Mouse (Mus musculus) neural tube, embryonic 13.5 days (tissue): ENCODE results near the gene Olfr370. TPM values are rescaled to one million over a fixed set of nuclear protein-coding genes. Genes with fewer than 3 reads are reported as not detected.
"Not testable (repeated sequence)": the region's sequence is repeated elsewhere in the genome, so short reads cannot be mapped to it uniquely, and the experiment has no call there.

Experiments used
- ATAC-seq: fragments of 200-750 bp; cut with Nextera tagmentation; 2 replicates; pipeline ENCODE4 v1.8.0; 2017; ENCODE audit warnings: low read depth, mild to moderate bottlenecking, moderate TSS enrichment, moderate library complexity
- H3K27ac ChIP-seq: fragments of 300-500 bp; sonication (generic); replicated peaks from 2 replicates; pipeline ENCODE4 v1.5.1; 2015; ENCODE audit warnings: moderate library complexity, mild to moderate bottlenecking, inconsistent platforms
- H3K27me3 ChIP-seq: fragments of 300-500 bp; sonication (generic); 2 replicates; pipeline ENCODE4 v1.6.1; 2015; ENCODE audit warnings: mild to moderate bottlenecking, inconsistent platforms
- H3K36me3 ChIP-seq: fragments of 300-500 bp; sonication (generic); 2 replicates; pipeline ENCODE4 v1.6.1; 2015; ENCODE audit warnings: mild to moderate bottlenecking, inconsistent platforms
- H3K4me1 ChIP-seq: fragments of 300-500 bp; sonication (generic); replicated peaks from 2 replicates; pipeline ENCODE4 v1.6.1; 2015; ENCODE audit warnings: inconsistent platforms
- H3K4me2 ChIP-seq: fragments of 300-500 bp; sonication (generic); 2 replicates; pipeline ENCODE4 v1.6.1; 2015; ENCODE audit warnings: inconsistent platforms, mild to moderate bottlenecking, moderate library complexity
- H3K4me3 ChIP-seq: fragments of 300-500 bp; sonication (generic); 2 replicates; pipeline ENCODE4 v1.5.1; 2015; ENCODE audit warnings: mild to moderate bottlenecking, inconsistent platforms
- H3K9ac ChIP-seq: fragments of 300-500 bp; sonication (generic); 2 replicates; pipeline ENCODE4 v1.6.1; 2015; ENCODE audit warnings: moderate library complexity, mild to moderate bottlenecking, inconsistent platforms
- H3K9me3 ChIP-seq: fragments of 300-500 bp; sonication (generic); 2 replicates; pipeline ENCODE4 v1.6.1; 2016; ENCODE audit warnings: inconsistent platforms
- WGBS: fragments of 180-500 bp; shearing (Covaris S2); methylation state at CpG from one replicate; pipeline ENCODE4 v1.1.7; 2015; 5-methylcytosine and 5-hydroxymethylcytosine counted together
- polyA plus RNA-seq: library from polyadenylated mRNA; unstranded; fragments of >200 nt; fragmentation: Nextera tagmentation; extraction: Ambion mirVana; gene quantifications from 2 replicates; pipeline ENCODE4 v1.2.1, GENCODE M21; 2015

The Olfr370 gene
- polyA plus RNA-seq: 0.04 TPM in 1 of 2 replicates, not detected in the other

GRCm38 (mm10) chr8:83535736-83536135 is at the start of gene Olfr370:
TSS of gene Olfr370 (plus strand) at chr8:83535780.
- H3K9me3 ChIP-seq: no peaks in the 10 kb centered on the region
- H3K9ac ChIP-seq: no peak within 1 kb of the TSS
- no peak within 1 kb of the TSS for H3K4me2 ChIP-seq
- 78% methylated on average over 3 of the region's 3 CpGs for WGBS
- H3K27me3 ChIP-seq: no peaks in the 10 kb centered on the region
- H3K27ac ChIP-seq: no peak within 1 kb of the TSS
- no peak within 1 kb of the TSS for H3K4me3 ChIP-seq
- H3K4me1 ChIP-seq: no peaks in the 10 kb centered on the region
- no peaks in the 10 kb centered on the region for H3K36me3 ChIP-seq
- no peak for ATAC-seq

- WGBS: 87% methylated on average over 3 of the region's 3 CpGs
- no peak for ATAC-seq
- H3K36me3 ChIP-seq: no peaks in the 10 kb centered on the region
- no peak overlapping the region for H3K4me2 ChIP-seq
- no peak overlapping the region for H3K4me3 ChIP-seq
- H3K27me3 ChIP-seq: no peaks in the 10 kb centered on the region
- no peaks in the 10 kb centered on the region for H3K4me1 ChIP-seq
- H3K27ac ChIP-seq: no peak overlapping the region
- H3K9me3 ChIP-seq: peaks cover 7% of the 10 kb centered on the region; the same call in 1 of the 2 replicates
- H3K9ac ChIP-seq: no peak overlapping the region
Observed at GRCm38 (mm10) chr8:83511696-83512095, 23.9 kb upstream of the Olfr370 start.

GRCm38 (mm10) chr8:83520432-83520831 is 15.1 kb upstream of the Olfr370 start:
- Histone ChIP-seq H3K27me3 (no peaks in the 10 kb centered on the region), H3K9me3 (peaks cover 10% of the 10 kb centered on the region; the same call in 1 of the 2 replicates), H3K9ac (no peak overlapping the region), H3K4me3 (no peak overlapping the region), H3K36me3 (no peaks in the 10 kb centered on the region), H3K27ac (no peak overlapping the region), H3K4me1 (no peaks in the 10 kb centered on the region), H3K4me2 (no peak overlapping the region)
- no peak for ATAC-seq
- WGBS: 76% methylated on average over 3 of the region's 3 CpGs

- H3K9ac ChIP-seq, H3K4me2 ChIP-seq, H3K27me3 ChIP-seq, H3K4me1 ChIP-seq, H3K27ac ChIP-seq, ATAC-seq, H3K36me3 ChIP-seq, H3K4me3 ChIP-seq: not testable (repeated sequence)
- WGBS: 81% methylated on average over 3 of the region's 3 CpGs
- H3K9me3 ChIP-seq: peaks cover 10% of the 10 kb centered on the region; the same call in 1 of the 2 replicates
Observed at GRCm38 (mm10) chr8:83520907-83521306, 14.7 kb upstream of the Olfr370 start.

DNA sequence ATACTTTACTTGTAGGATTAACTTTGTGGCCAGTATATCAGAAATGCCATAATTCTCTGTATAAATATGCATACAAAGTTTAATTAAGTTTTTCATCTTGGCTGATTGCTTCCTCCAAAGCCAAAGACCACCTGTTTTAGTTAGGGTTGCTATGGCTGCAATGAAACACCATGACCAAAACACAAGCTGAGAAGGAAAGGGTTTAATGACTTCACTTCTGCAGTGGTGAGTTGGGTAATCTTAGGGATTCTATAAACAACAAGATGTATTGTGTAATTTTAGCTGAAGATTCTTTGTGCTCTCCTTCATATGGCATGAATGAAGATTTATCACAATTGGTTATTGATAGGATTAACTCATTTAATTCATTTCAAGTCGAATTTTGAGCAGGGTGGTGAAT is 14.3 kb upstream of the Olfr370 start:
- H3K27me3 ChIP-seq: no peaks in the 10 kb centered on the region
- no peak overlapping the region for H3K27ac ChIP-seq
- H3K4me1 ChIP-seq: no peaks in the 10 kb centered on the region
- H3K4me2 ChIP-seq: no peak overlapping the region
- no peak overlapping the region for H3K4me3 ChIP-seq
- WGBS: 27% methylated on average over 1 of the region's 1 CpGs
- no peaks in the 10 kb centered on the region for H3K36me3 ChIP-seq
- no peak for ATAC-seq
- no peak overlapping the region for H3K9ac ChIP-seq
- H3K9me3 ChIP-seq: peaks cover 10% of the 10 kb centered on the region; the same call in 1 of the 2 replicates

DNA sequence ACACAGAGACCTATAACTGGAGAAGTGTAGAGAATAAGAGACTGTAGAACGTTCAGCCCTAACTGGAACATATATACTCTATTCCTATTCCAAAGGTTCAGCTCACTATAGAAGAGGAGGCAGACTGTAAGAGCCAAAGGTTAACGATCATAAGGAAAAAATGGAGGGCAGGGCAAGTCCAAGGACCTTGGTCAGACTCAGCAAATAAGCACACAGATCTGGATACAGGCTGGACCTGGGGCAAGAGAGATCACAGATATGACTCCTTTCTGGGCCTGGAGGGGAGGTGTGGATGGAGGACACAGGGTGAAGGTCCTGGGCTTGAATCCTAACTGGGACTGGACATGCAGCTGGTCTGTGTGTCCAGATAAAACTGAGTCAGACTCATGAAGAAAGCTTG is 778 bp upstream of the Olfr370 start:
- 93% methylated on average over 2 of the region's 2 CpGs for WGBS
- no peak overlapping the region for H3K4me2 ChIP-seq
- H3K27ac ChIP-seq: no peak overlapping the region
- no peaks in the 10 kb centered on the region for H3K36me3 ChIP-seq
- no peaks in the 10 kb centered on the region for H3K9me3 ChIP-seq
- H3K4me3 ChIP-seq: no peak overlapping the region
- ATAC-seq: no peak
- no peak overlapping the region for H3K9ac ChIP-seq
- no peaks in the 10 kb centered on the region for H3K4me1 ChIP-seq
- H3K27me3 ChIP-seq: no peaks in the 10 kb centered on the region

GRCm38 (mm10) chr8:83562669-83563068 is 27.1 kb downstream of the Olfr370 start:
- Histone ChIP-seq H3K36me3 (no peaks in the 10 kb centered on the region), H3K4me2 (no peak overlapping the region), H3K27ac (no peak overlapping the region), H3K9ac (no peak overlapping the region), H3K4me1 (peaks cover 6% of the 10 kb centered on the region), H3K9me3 (no peaks in the 10 kb centered on the region), H3K4me3 (no peak overlapping the region), H3K27me3 (no peaks in the 10 kb centered on the region)
- 87% methylated on average over 3 of the region's 3 CpGs for WGBS
- ATAC-seq: no peak

DNA sequence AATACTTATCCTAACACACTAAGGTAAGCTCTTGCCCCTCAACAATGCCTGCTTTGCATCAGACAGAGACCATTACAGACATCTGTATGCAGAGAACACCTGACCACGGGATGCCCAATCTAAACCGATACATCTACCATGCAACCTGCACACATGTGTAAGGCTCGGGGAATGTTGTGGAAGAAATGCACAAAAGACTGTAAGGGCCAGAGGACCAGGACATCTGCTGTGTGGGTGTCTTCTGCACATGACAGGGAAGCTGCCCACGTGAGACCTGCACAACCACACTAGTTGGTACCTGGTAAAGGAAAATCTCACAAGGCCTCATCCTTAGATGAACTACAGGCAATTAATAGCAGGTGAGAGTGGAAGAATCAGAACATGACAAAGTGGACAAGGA is 27.7 kb downstream of the Olfr370 start:
- Histone ChIP-seq H3K4me2 (no peak overlapping the region), H3K36me3 (no peaks in the 10 kb centered on the region), H3K27me3 (no peaks in the 10 kb centered on the region), H3K27ac (no peak overlapping the region), H3K4me1 (peaks cover 12% of the 10 kb centered on the region), H3K4me3 (no peak overlapping the region), H3K9ac (no peak overlapping the region), H3K9me3 (no peaks in the 10 kb centered on the region)
- ATAC-seq: no peak
- WGBS: 71% methylated on average over 4 of the region's 4 CpGs

DNA sequence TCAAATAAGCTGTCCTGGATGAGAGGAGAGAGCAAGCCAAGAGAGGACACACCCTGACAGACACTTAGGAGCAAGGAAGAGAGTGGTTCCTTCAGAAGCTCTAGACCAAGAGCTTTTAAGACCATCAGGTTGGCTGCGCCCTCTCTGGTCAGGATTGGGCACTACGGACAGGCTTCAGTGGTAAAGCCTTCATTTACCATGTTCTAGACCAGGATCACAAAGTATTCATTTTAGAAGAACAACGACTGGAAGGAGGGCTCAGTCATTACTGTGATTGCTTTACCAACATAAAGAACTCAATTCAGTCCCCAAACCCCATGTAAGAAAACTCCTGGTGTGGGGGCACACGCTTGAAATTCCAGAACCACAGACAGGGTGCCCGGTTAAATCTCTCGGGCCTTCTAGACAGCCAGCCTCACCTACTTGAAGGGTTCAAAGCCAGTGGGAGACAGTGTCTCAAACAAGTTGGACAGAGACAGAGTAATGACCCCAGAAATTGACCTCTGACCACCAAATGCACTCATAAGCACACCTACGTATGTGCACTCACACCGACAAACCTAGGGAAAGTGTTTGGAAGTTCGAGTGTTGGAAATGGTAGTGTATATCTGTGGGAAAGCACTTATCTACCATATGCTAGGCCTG is 30.3 kb downstream of the Olfr370 start:
- Histone ChIP-seq H3K27ac (no peak overlapping the region), H3K4me3 (no peak overlapping the region; the same call in 1 of the 2 replicates), H3K9ac (no peak overlapping the region), H3K36me3 (peaks cover 12% of the 10 kb centered on the region), H3K27me3 (no peaks in the 10 kb centered on the region), H3K4me2 (no peak overlapping the region), H3K9me3 (no peaks in the 10 kb centered on the region), H3K4me1 (peaks cover 23% of the 10 kb centered on the region)
- WGBS: 77% methylated on average over 9 of the region's 9 CpGs
- peak; percentile 4 for ATAC-seq

- H3K9me3 ChIP-seq: no peaks in the 10 kb centered on the region
- peak within 1 kb of the TSS; percentile 84 for H3K27ac ChIP-seq
- H3K4me1 ChIP-seq: peaks cover 23% of the 10 kb centered on the region
- H3K4me2 ChIP-seq: peak within 1 kb of the TSS; percentile 96
- WGBS: under 1% methylated on average over 48 of the region's 48 CpGs
- no peaks in the 10 kb centered on the region for H3K27me3 ChIP-seq
- H3K36me3 ChIP-seq: peaks cover 21% of the 10 kb centered on the region
- H3K4me3 ChIP-seq: peak within 1 kb of the TSS; percentile 66
- peak; percentile 87 for ATAC-seq
- H3K9ac ChIP-seq: peak within 1 kb of the TSS; percentile 81
Observed at GRCm38 (mm10) chr8:83566469-83567395, 31.2 kb downstream of the Olfr370 start, which contains the start of gene Ndufb7. TSS of gene Ndufb7 (plus strand) at chr8:83566671.

DNA sequence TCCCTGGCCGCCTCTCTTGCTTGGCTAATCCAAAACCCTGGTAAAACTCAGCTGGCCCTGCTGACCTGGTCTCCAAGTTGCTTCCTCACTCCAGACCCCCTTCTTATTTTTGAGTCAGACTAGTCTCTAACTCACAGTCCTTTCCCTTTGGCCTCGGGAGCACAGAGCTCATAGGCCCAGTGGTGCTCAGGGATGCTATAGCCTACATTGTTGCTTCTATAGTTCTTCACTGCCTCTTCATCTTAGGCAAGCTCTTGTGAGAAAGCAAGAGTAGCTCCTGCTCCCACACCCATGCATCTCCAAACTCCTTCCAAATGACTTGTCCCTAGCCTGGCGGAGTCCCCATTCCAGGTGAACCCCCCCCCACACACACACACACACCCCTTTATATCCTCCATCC is 32.1 kb downstream of the Olfr370 start:
- Histone ChIP-seq H3K9ac (peak overlapping the region; percentile 81), H3K27ac (no peak overlapping the region), H3K4me3 (peak overlapping the region; percentile 66), H3K27me3 (no peaks in the 10 kb centered on the region), H3K9me3 (no peaks in the 10 kb centered on the region), H3K4me1 (peaks cover 23% of the 10 kb centered on the region), H3K36me3 (peaks cover 30% of the 10 kb centered on the region), H3K4me2 (peak overlapping the region; percentile 96)
- ATAC-seq: no peak
- WGBS: 62% methylated on average over 3 of the region's 3 CpGs

GRCm38 (mm10) chr8:83568128-83568527 is 32.5 kb downstream of the Olfr370 start:
- Histone ChIP-seq H3K4me1 (peaks cover 23% of the 10 kb centered on the region), H3K27ac (no peak overlapping the region), H3K4me2 (peak overlapping the region; percentile 96), H3K4me3 (peak overlapping the region; percentile 66; the same call in 1 of the 2 replicates), H3K9ac (peak overlapping the region; percentile 81), H3K27me3 (no peaks in the 10 kb centered on the region), H3K36me3 (peaks cover 35% of the 10 kb centered on the region), H3K9me3 (no peaks in the 10 kb centered on the region)
- WGBS: 81% methylated on average over 5 of the region's 5 CpGs
- no peak for ATAC-seq
